Mouse (Mus musculus) brain, embryonic 14.5 days (tissue): Measurements from ENCODE around the gene Atxn7l3. TPM values are rescaled to one million over a fixed set of nuclear protein-coding genes. Genes with fewer than 3 reads are reported as not detected.
A peak's percentile ranks its signal among the peaks of the same experiment; 100 is the strongest.
"Not testable (repeated sequence)": the region's sequence is repeated elsewhere in the genome, so short reads cannot be mapped to it uniquely, and the experiment has no call there.

Source experiments
- DNase-seq: peaks from one replicate; pipeline ENCODE4 v3.0.0-alpha.2; 2011; ENCODE audit warnings: low read depth
- CTCF ChIP-seq: fragments of 200-500 bp; IDR thresholded peaks from 2 replicates; pipeline ENCODE4 v1.5.1; 2012; ENCODE audit warnings: inconsistent platforms, mild to moderate bottlenecking, moderate library complexity, borderline replicate concordance; ENCODE audit not compliant: insufficient read depth, insufficient read length; ENCODE audit errors: extremely low read depth
- POLR2A ChIP-seq: fragments of 200-500 bp; IDR thresholded peaks from 2 replicates; pipeline ENCODE4 v1.6.1; 2012; ENCODE audit warnings: mild to moderate bottlenecking, inconsistent platforms, borderline replicate concordance; ENCODE audit not compliant: poor library complexity, insufficient read depth, insufficient read length, severe bottlenecking; ENCODE audit errors: extremely low read depth
- polyA plus RNA-seq: library from polyadenylated mRNA; depleted of rRNA; stranded (reverse); fragments of >200 nt; gene quantifications from 2 replicates; pipeline ENCODE4 v1.2.3, GENCODE M21; 2012

The Atxn7l3 gene
- polyA plus RNA-seq, 1 experiment, result 130 TPM

DNA sequence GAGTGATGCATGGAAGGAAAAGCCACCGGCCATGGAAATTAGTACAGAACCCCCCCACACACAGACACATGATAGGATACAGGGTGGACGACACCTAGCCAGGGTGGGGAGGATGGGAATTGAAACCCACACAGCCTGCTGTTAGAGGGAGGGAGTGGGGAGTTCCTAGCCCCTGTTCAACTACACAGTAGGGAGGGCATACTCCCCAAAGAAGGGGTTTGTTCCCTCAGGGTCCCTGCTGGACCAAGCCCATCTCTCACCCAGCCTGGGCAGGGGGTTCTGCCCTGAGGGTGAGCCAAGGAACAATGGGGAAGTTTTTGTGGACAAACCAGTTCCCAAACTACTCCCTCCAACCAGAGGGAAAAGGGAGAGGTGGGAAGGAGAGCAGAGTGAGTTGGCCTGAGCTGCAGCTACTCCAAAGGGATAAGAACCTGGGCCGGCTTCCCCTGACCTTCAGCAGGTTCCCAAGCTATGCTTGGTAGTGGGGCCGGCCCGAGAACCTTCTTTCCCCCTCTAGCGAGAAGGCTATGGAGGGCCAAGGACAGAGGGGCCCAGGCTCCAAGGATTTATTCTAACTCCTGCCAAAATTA lies 6.8 kb downstream of the Atxn7l3 start:
- no peak for TF ChIP-seq CTCF
- TF ChIP-seq POLR2A, result no peak

DNA sequence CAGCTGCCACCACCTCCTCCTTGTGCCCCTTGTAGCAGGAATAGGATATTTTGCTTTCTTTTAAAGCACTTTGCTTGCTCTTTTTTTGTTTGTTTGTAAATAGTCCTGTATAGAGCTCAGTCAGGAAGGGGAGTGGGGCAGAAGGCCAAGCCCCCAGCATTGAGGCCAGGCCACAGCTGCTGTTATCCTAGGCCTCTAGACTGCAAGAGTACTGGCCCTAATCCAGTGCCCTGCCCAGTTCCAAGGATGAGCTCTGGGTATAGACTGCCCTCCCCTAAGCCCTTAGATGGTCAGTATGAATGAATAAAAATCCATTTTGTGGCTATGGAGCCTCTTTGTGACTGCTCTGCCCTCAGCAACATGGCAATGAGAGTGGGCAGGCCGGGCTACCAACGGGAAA lies 7.5 kb downstream of the Atxn7l3 start:
- DNase-seq, result no peak
- no peak for TF ChIP-seq POLR2A
- no peak for TF ChIP-seq CTCF

More for the DNA sequence above, 6.8 kb downstream of the Atxn7l3 start:
- DNase-seq, result no peak

DNA sequence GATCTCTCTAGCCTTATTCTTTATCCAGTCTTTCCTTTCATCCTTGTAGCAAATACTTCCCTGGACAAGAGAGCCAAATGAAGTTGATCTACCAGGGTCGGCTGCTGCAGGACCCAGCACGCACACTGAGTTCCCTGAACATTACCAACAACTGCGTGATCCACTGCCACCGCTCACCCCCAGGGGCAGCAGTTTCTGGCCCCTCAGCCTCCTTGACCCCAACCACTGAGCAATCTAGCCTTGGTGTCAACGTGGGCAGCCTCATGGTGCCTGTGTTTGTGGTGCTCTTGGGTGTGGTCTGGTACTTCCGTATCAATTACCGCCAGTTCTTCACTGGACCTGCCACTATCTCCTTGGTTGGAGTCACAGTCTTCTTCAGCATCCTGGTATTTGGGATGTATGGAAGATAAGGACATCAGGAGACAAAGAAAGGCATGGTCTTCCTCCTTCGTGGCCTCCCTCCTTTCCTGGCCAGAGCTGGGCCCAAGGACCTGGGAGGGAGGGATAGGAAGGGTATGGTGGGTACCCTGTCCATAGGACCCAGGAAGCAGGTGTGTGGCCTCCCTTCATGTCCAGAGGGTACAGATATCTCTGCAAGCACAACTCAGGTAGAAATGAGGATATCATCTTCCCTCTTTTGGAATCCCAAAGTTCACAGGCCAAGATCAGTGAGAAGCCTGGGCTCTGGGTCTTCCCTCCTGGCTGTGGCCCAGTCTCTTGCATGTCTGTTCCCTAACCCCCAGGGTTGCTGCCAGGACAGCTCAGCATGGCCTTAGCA lies 8.2 kb downstream of the Atxn7l3 start:
- DNase-seq, result no peak
- TF ChIP-seq POLR2A, result no peak

DNA sequence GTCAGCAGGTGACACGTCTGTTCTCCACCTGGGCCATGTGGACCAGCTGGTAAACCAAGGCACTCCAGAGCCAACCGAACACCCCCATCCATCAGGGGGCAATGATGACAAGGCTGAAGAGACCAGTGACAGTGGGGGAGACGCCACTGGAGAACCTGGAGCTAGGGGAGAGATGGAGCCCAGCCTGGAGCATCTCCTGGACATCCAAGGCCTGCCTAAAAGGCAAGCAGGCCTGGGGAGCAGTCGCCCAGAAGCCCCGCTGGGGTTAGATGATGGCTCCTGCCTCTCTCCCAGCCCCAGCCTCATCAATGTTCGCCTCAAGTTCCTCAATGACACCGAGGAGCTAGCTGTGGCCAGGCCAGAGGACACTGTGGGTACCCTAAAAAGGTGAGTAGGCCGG lies 8.9 kb downstream of the Atxn7l3 start:
- no peak for DNase-seq

DNA sequence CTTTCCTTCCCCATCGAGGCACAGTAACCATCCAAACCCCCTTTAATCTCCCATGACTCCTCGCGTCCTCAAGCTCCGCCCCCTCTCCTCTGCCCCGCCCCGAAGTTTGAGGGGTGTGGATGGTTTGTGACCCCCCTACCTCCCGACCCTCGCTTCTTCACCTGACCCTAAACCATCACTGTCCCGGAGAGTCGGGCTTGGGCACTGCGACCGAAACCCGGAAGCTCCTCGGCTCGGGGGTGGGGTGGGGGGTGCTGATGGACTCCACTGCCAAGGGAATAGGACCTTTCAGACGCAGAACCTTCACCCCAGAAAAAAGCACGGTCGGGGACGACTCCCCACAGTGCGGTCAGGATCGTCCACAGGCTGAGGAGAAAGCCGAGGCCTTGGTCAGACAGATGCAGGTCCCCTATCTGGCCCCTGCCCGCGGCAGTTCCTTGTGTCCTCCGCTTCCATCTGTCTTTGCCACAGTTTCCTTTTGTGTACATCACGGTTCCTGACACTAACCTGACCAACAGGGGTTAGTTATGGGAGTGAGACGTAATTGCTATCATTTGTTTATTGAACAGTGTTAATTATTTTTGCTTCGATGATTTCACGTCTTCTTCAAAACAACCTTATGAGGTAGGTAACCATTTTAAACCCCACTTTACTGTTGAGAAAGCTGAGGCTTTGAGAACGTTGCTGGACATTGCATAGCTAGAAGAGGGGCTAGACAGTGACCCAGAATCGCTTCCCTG lies 11.2 kb downstream of the Atxn7l3 start:
- no peak for DNase-seq

More for the DNA sequence above, 8.9 kb downstream of the Atxn7l3 start:
- TF ChIP-seq POLR2A (no peak), CTCF (no peak)

DNA sequence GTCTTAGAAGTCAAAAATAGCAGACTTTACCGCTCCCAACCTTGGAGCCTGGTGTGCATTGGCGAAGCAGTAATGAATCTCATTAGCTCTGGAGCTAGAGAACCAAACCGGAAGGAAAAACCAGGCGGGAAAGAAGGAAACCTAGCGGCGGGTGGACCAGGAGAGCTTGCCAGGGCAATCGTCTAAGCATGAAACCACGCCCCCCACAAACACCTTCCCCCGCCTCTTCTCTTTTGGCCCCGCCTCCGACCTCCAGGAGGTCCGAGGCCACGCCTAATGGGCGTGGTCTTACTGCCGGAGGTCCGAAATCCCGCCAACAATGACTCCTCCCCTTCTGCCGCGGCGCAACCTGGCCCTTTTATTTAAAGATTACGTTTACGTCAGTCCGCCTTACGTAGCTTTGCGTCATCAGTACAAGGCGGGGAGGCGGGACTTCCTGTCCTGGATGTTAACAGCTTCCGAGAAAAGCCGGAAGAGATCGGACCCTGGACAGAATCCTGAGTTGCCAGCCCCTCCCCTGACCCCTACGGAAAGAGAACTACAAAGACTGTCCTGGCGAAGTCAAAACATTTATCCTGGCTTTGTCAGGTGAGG lies 11.8 kb downstream of the Atxn7l3 start, which contains the start of gene Tmub2:
Gene Tmub2, plus strand, starts transcription at position 431 of the 594 bp plus-strand sequence.
- DNase-seq, result peak; percentile 99
- TF ChIP-seq POLR2A, result 0 out of 2 replicates have a peak, but pooled peaks have one; percentile 14
- peak; percentile 24; the same call in 1 of the 2 replicates for TF ChIP-seq CTCF

More for the DNA sequence above, 11.2 kb downstream of the Atxn7l3 start:
- no peak for TF ChIP-seq CTCF
- TF ChIP-seq POLR2A, result no peak

DNA sequence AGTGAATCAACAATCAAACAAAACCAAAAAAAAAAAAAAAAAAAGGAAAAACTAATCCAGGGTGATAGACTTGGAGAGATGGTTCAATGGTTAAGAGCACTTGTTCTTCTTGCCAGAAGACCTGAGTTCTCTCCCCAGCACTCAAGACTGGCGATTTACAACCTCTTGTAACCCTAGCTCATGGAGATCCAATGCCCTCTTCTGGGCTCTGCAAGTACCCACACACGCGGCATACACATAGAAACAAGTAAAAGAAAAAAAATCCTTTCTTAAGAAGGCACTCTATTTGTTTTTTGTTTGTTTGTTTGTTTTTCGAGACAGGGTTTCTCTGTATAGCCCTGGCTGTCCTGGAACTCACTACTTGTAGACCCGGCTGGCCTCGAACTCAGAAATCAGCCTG lies 12.5 kb downstream of the Atxn7l3 start:
- no peak for TF ChIP-seq CTCF
- no peak for TF ChIP-seq POLR2A

DNA sequence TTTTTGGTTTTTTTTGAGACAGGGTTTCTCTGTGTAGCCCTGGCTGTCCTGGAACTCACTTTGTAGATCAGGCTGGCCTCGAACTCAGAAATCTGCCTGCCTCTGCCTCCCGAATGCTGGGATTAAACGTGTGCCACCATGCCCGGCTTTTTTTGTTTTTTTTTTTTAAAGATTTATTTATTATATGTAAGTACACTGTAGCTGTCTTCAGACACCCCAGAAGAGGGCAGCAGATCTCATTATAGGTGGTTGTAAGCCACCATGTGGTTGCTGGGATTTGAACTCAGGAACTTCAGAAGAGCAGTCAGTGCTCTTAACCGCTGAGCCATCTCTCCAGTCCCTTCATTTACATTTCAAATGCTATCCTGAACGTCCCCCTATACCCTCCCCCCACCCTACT lies 16.2 kb downstream of the Atxn7l3 start:
- DNase-seq, result not testable (repeated sequence)

More for the DNA sequence above, 12.5 kb downstream of the Atxn7l3 start:
- DNase-seq, result no peak

DNA sequence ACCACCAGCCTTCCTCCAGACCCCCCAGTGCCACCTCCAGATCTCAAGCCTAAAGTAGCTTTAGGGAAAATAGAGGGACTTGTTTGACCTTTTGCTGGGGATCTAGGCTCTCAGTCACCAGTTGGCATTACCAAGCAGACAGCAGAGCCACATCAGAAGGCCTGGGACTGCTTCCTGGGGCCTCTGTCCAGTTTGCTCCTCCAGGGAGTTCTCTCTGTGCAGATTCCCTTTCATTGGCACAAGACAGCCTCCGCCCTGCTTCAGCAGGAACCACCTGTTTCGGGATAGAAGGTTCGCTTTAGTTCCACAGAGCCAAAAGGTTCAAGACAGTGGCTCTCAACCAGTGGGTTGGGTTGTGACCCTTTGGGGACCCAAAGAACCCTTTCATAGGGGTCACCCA lies 16.8 kb downstream of the Atxn7l3 start:
- TF ChIP-seq CTCF, result no peak
- no peak for TF ChIP-seq POLR2A
- no peak for DNase-seq

DNA sequence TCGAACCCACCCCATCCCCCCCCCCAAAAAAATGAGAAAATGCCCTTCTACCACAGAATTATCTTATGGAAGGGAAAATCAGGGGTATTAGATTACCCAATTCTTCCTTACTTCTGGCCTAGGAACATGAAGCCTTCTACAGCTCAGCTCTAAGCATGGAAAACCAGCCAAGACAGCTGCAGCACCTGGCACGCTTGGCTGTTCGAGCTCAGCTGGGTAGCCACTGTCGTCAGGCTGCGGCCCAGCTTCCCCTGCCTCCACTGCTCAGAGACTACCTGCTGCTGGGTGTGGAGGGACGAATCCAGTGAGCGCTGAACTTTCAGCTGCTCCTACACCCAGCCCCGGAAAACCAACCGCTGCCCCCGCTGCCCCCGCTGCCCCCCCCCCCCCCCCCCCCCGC lies 18.7 kb downstream of the Atxn7l3 start:
- TF ChIP-seq POLR2A, result no peak
- no peak for TF ChIP-seq CTCF
- DNase-seq, result no peak

DNA sequence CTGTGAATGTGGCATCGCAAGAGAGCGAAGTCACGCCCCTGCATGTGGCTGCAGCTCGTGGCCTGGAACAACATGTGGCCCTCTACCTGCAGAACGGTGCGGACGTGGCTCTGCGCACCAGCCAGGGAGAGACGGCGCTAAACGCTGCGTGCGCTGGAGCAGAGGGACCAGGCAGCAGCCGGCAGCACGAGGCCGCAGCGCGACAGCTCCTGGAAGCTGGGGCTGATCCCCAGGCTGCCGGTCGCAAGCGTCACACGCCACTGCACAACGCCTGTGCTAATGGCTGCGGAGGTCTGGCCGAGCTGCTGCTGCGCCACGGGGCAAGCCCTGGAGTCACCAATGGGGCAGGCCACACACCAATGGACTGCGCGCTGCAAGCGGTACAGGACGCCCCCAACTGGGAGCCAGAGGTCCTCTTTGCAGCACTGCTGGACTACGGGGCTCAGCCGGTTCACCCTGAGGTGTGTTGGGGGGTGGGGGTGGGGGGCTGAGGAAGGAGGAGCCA lies 20.0 kb downstream of the Atxn7l3 start:
- DNase-seq, result peak; percentile 63
- TF ChIP-seq CTCF (no peak), POLR2A (no peak)
